Mouse (Mus musculus): ENCODE data around the gene Nr1h4. TPM values are rescaled to one million over a fixed set of nuclear protein-coding genes. Genes with fewer than 3 reads are reported as not detected.

Nr1h4 gene
- polyA plus RNA-seq, 1 experiment from 2014 or later: 0.27 TPM

- no peak for DNase-seq (ENCODE audit: low spot score, missing footprints)
- Histone ChIP-seq H3K9ac (ENCODE audit: low read length) (no peak overlapping the region), H3K27me3 (ENCODE audit: control insufficient read depth, insufficient read depth, low read length) (no peaks in the 10 kb centered on the region), H3K4me1 (ENCODE audit: control insufficient read depth, insufficient read depth, low read length) (no peaks in the 10 kb centered on the region), H3K9me3 (ENCODE audit: control insufficient read depth, low read length) (no peaks in the 10 kb centered on the region), H3K4me3 (ENCODE audit: low read depth, low read length) (no peak overlapping the region), H3K4me2 (no peak overlapping the region), H3K27ac (ENCODE audit: low read depth, low read length) (no peak overlapping the region), H3K36me3 (ENCODE audit: control insufficient read depth, insufficient read depth, low read length) (no peaks in the 10 kb centered on the region)
- 87% methylated on average over 6 of the region's 6 CpGs for WGBS
- no peak for ATAC-seq (ENCODE audit: low FRiP score)
Observed at GRCm38 (mm10) chr10:89512562-89512961, 20.8 kb downstream of the Nr1h4 start.

GRCm38 (mm10) chr10:89510547-89510946, 22.8 kb downstream of the Nr1h4 start:
- WGBS: 92% methylated on average over 2 of the region's 2 CpGs

GRCm38 (mm10) chr10:89508567-89508966, 24.8 kb downstream of the Nr1h4 start:
- ATAC-seq (ENCODE audit: low FRiP score): no peak
- H3K9me3 ChIP-seq (ENCODE audit: control insufficient read depth, low read length): no peaks in the 10 kb centered on the region
- 81% methylated on average over 2 of the region's 2 CpGs for WGBS
- no peaks in the 10 kb centered on the region for H3K4me1 ChIP-seq (ENCODE audit: control insufficient read depth, insufficient read depth, low read length)
- no peak overlapping the region for H3K27ac ChIP-seq (ENCODE audit: low read depth, low read length)
- H3K36me3 ChIP-seq (ENCODE audit: control insufficient read depth, insufficient read depth, low read length): no peaks in the 10 kb centered on the region
- no peak for DNase-seq (ENCODE audit: low spot score, missing footprints)
- H3K4me3 ChIP-seq (ENCODE audit: low read depth, low read length): no peak overlapping the region
- H3K4me2 ChIP-seq: no peak overlapping the region
- H3K27me3 ChIP-seq (ENCODE audit: control insufficient read depth, insufficient read depth, low read length): no peaks in the 10 kb centered on the region
- no peak overlapping the region for H3K9ac ChIP-seq (ENCODE audit: low read length)

More at GRCm38 (mm10) chr10:89510547-89510946, 22.8 kb downstream of the Nr1h4 start:
- Histone ChIP-seq H3K4me2 (no peak overlapping the region), H3K36me3 (ENCODE audit: control insufficient read depth, insufficient read depth, low read length) (no peaks in the 10 kb centered on the region), H3K27me3 (ENCODE audit: control insufficient read depth, insufficient read depth, low read length) (no peaks in the 10 kb centered on the region), H3K4me3 (ENCODE audit: low read depth, low read length) (no peak overlapping the region), H3K4me1 (ENCODE audit: control insufficient read depth, insufficient read depth, low read length) (no peaks in the 10 kb centered on the region), H3K9me3 (ENCODE audit: control insufficient read depth, low read length) (no peaks in the 10 kb centered on the region), H3K27ac (ENCODE audit: low read depth, low read length) (no peak overlapping the region), H3K9ac (ENCODE audit: low read length) (no peak overlapping the region)
- DNase-seq (ENCODE audit: low spot score, missing footprints): peak; percentile 78
- no peak for ATAC-seq (ENCODE audit: low FRiP score)

- no peak overlapping the region for H3K9ac ChIP-seq (ENCODE audit: low read length)
- H3K4me1 ChIP-seq (ENCODE audit: control insufficient read depth, insufficient read depth, low read length): no peaks in the 10 kb centered on the region
- DNase-seq (ENCODE audit: low spot score, missing footprints) (no peak), ATAC-seq (ENCODE audit: low FRiP score) (no peak)
- H3K4me3 ChIP-seq (ENCODE audit: low read depth, low read length): no peak overlapping the region
- H3K27ac ChIP-seq (ENCODE audit: low read depth, low read length): no peak overlapping the region
- WGBS: 91% methylated on average over 9 of the region's 9 CpGs
- no peaks in the 10 kb centered on the region for H3K36me3 ChIP-seq (ENCODE audit: control insufficient read depth, insufficient read depth, low read length)
- no peak overlapping the region for H3K4me2 ChIP-seq
- no peaks in the 10 kb centered on the region for H3K9me3 ChIP-seq (ENCODE audit: control insufficient read depth, low read length)
- no peaks in the 10 kb centered on the region for H3K27me3 ChIP-seq (ENCODE audit: control insufficient read depth, insufficient read depth, low read length)
Observed at GRCm38 (mm10) chr10:89506479-89506878, 26.9 kb downstream of the Nr1h4 start.

GRCm38 (mm10) chr10:89505592-89505955, 27.8 kb downstream of the Nr1h4 start:
- Histone ChIP-seq H3K4me3 (ENCODE audit: low read depth, low read length) (no peak overlapping the region), H3K27ac (ENCODE audit: low read depth, low read length) (no peak overlapping the region), H3K36me3 (ENCODE audit: control insufficient read depth, insufficient read depth, low read length) (no peaks in the 10 kb centered on the region), H3K27me3 (ENCODE audit: control insufficient read depth, insufficient read depth, low read length) (no peaks in the 10 kb centered on the region), H3K4me2 (no peak overlapping the region), H3K4me1 (ENCODE audit: control insufficient read depth, insufficient read depth, low read length) (no peaks in the 10 kb centered on the region), H3K9ac (ENCODE audit: low read length) (no peak overlapping the region), H3K9me3 (ENCODE audit: control insufficient read depth, low read length) (no peaks in the 10 kb centered on the region)
- DNase-seq (ENCODE audit: low spot score, missing footprints): no peak
- 93% methylated on average over 5 of the region's 5 CpGs for WGBS
- ATAC-seq (ENCODE audit: low FRiP score): no peak

GRCm38 (mm10) chr10:89504952-89505591, 28.3 kb downstream of the Nr1h4 start:
- Histone ChIP-seq H3K9ac (ENCODE audit: low read length) (no peak overlapping the region), H3K9me3 (ENCODE audit: control insufficient read depth, low read length) (no peaks in the 10 kb centered on the region), H3K4me1 (ENCODE audit: control insufficient read depth, insufficient read depth, low read length) (no peaks in the 10 kb centered on the region), H3K4me2 (no peak overlapping the region), H3K27me3 (ENCODE audit: control insufficient read depth, insufficient read depth, low read length) (no peaks in the 10 kb centered on the region), H3K4me3 (ENCODE audit: low read depth, low read length) (no peak overlapping the region), H3K27ac (ENCODE audit: low read depth, low read length) (no peak overlapping the region), H3K36me3 (ENCODE audit: control insufficient read depth, insufficient read depth, low read length) (no peaks in the 10 kb centered on the region)
- no peak for DNase-seq (ENCODE audit: low spot score, missing footprints)
- WGBS: 88% methylated on average over 10 of the region's 10 CpGs
- no peak for ATAC-seq (ENCODE audit: low FRiP score)

- H3K27ac ChIP-seq (ENCODE audit: low read depth, low read length): no peak overlapping the region
- 69% methylated on average over 5 of the region's 5 CpGs for WGBS
- no peaks in the 10 kb centered on the region for H3K9me3 ChIP-seq (ENCODE audit: control insufficient read depth, low read length)
- H3K4me3 ChIP-seq (ENCODE audit: low read depth, low read length): no peak overlapping the region
- DNase-seq (ENCODE audit: low spot score, missing footprints) (no peak), ATAC-seq (ENCODE audit: low FRiP score) (no peak)
- no peak overlapping the region for H3K9ac ChIP-seq (ENCODE audit: low read length)
- no peaks in the 10 kb centered on the region for H3K4me1 ChIP-seq (ENCODE audit: control insufficient read depth, insufficient read depth, low read length)
- H3K36me3 ChIP-seq (ENCODE audit: control insufficient read depth, insufficient read depth, low read length): no peaks in the 10 kb centered on the region
- no peaks in the 10 kb centered on the region for H3K27me3 ChIP-seq (ENCODE audit: control insufficient read depth, insufficient read depth, low read length)
- no peak overlapping the region for H3K4me2 ChIP-seq
Observed at GRCm38 (mm10) chr10:89502986-89503560, 30.3 kb downstream of the Nr1h4 start.

GRCm38 (mm10) chr10:89501902-89502301, 31.5 kb downstream of the Nr1h4 start:
- Histone ChIP-seq H3K4me1 (ENCODE audit: control insufficient read depth, insufficient read depth, low read length) (no peaks in the 10 kb centered on the region), H3K36me3 (ENCODE audit: control insufficient read depth, insufficient read depth, low read length) (no peaks in the 10 kb centered on the region), H3K9me3 (ENCODE audit: control insufficient read depth, low read length) (no peaks in the 10 kb centered on the region), H3K4me2 (no peak overlapping the region), H3K27ac (ENCODE audit: low read depth, low read length) (no peak overlapping the region), H3K27me3 (ENCODE audit: control insufficient read depth, insufficient read depth, low read length) (no peaks in the 10 kb centered on the region), H3K9ac (ENCODE audit: low read length) (no peak overlapping the region), H3K4me3 (ENCODE audit: low read depth, low read length) (no peak overlapping the region)
- DNase-seq (ENCODE audit: low spot score, missing footprints): no peak
- ATAC-seq (ENCODE audit: low FRiP score): no peak
- 88% methylated on average over 6 of the region's 6 CpGs for WGBS

GRCm38 (mm10) chr10:89495537-89495936, 37.8 kb downstream of the Nr1h4 start:
- Histone ChIP-seq H3K9ac (ENCODE audit: low read length) (no peak overlapping the region), H3K4me2 (no peak overlapping the region), H3K27me3 (ENCODE audit: control insufficient read depth, insufficient read depth, low read length) (no peaks in the 10 kb centered on the region), H3K4me1 (ENCODE audit: control insufficient read depth, insufficient read depth, low read length) (no peaks in the 10 kb centered on the region), H3K27ac (ENCODE audit: low read depth, low read length) (no peak overlapping the region), H3K36me3 (ENCODE audit: control insufficient read depth, insufficient read depth, low read length) (no peaks in the 10 kb centered on the region), H3K9me3 (ENCODE audit: control insufficient read depth, low read length) (no peaks in the 10 kb centered on the region), H3K4me3 (ENCODE audit: low read depth, low read length) (no peak overlapping the region)
- 87% methylated on average over 7 of the region's 7 CpGs for WGBS
- DNase-seq (ENCODE audit: low spot score, missing footprints): no peak
- no peak for ATAC-seq (ENCODE audit: low FRiP score)

Data from midbrain, embryonic 11.5 days (tissue).